Comparison of ENCODE assay signal across 18 mouse cellular contexts in the genomic region with DNA sequence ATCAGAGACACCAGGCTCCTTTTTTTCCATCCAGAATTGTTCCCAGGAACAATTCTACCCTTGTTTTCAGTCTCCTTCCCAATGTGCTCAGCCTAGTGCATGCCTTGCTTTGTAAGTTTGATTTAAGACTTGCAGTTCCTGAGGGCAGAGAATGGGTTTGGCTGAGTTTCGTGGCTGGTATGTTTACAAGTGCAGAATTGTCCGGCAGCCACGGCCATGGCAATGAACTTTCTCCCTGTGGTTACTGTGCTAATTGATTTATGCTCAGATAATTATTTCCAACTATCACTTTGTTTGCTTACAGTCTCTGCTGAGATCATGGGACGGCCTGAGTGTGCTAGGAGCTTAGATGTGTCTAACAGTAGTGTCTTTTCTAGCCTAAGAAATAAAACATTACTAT.
DNase-seq lines count a peak whose midpoint lies in the region; ATAC-seq and TF ChIP-seq lines count a peak whose summit lies in the region.
"Had no signal": no experiment of that assay in that cellular context is flagged by ENCODE, and none has a peak within 500 bp of the region (broad histone marks: within the 10 kb centered on the region; RNA-seq: fewer than 3 reads in every experiment).

No protein-coding gene starts in this region.

- ATAC-seq in kidney, embryonic 15.5 days (replicated peaks; ENCODE audit: low FRiP score): peak; percentile 43; the same call in 1 of the 2 replicates
- ATAC-seq: activated CD4-positive, CD25-positive, alpha-beta regulatory T cell, adult 4 months; hindbrain, embryonic 16.5 days; lung, postnatal 0 days had no signal

- intact Hi-C loops in left cerebral cortex, adult 2 months (cut with DNase I): no loop called here

- TF ChIP-seq CTCF in left cerebral cortex, adult 2 months (IDR thresholded peaks at IDR 0.05): no peak

- H3K27me3 ChIP-seq in kidney, embryonic 15.5 days: no peaks in the 10 kb centered on the region

- H3K27ac ChIP-seq in kidney, embryonic 15.5 days: no peak overlapping the region
- no peak overlapping the region for H3K27ac ChIP-seq in left cerebral cortex, adult 2 months
- H3K27ac ChIP-seq: limb, embryonic 10.5 days; liver, embryonic 14.5 days had no signal

- H3K4me3 ChIP-seq in kidney, embryonic 15.5 days (replicated peaks): no peak overlapping the region
- H3K4me3 ChIP-seq in left cerebral cortex, adult 2 months: no peak overlapping the region
- H3K4me3 ChIP-seq: limb, embryonic 10.5 days had no signal

- DNase-seq in adrenal gland, adult 2 months: peak; percentile 51
- DNase-seq in adrenal gland, postnatal 25 days: no peak
- peak; percentile 2 to 27 for DNase-seq in urinary bladder, adult 18-20 months (ENCODE audit: low spot score in 2 of 2)
- DNase-seq in urinary bladder, postnatal 4 days (ENCODE audit: low spot score in 2 of 2): no peak
- DNase-seq in layer of hippocampus, adult 11-12 months (ENCODE audit: low spot score): no peak
- no peak for DNase-seq in left cerebral cortex, adult 2 months (ENCODE audit: extremely low spot score in 1 of 2, low spot score in 2 of 2)
- no peak for DNase-seq in spleen, postnatal 10 days (ENCODE audit: low spot score in 2 of 2)
- DNase-seq: cerebellum, adult 9-10 months; gastrocnemius, postnatal 14 days; heart, postnatal 10 days; right cerebral cortex, postnatal 14 days; thymus, postnatal 4 days had no signal

- no peak overlapping the region for H3K9ac ChIP-seq in kidney, embryonic 15.5 days
- H3K9ac ChIP-seq: liver, embryonic 14.5 days had no signal

- 20% methylated on average over 4 of the region's 4 CpGs for WGBS in kidney, embryonic 15.5 days

- no peak overlapping the region for H3K4me2 ChIP-seq in kidney, embryonic 15.5 days

- no peaks in the 10 kb centered on the region for H3K9me3 ChIP-seq in kidney, embryonic 15.5 days (replicated peaks)
- H3K9me3 ChIP-seq: limb, embryonic 10.5 days had no signal

- peaks cover 7% of the 10 kb centered on the region; the same call in 1 of the 2 replicates for H3K4me1 ChIP-seq in kidney, embryonic 15.5 days
- H3K4me1 ChIP-seq: limb, embryonic 10.5 days had no signal

- H3K36me3 ChIP-seq in kidney, embryonic 15.5 days: no peaks in the 10 kb centered on the region
- H3K36me3 ChIP-seq: limb, embryonic 10.5 days had no signal

Comparison
In these comparisons a context has a peak if more than half of its experiments do, and no peak if none do; other contexts are left out.
1. DNase-seq: peak in adrenal gland, adult 2 months (single experiment) and urinary bladder, adult 18-20 months (2 of 2); none in adrenal gland, postnatal 25 days (single experiment), urinary bladder, postnatal 4 days (0 of 2), layer of hippocampus, adult 11-12 months (single experiment), left cerebral cortex, adult 2 months (0 of 2) and spleen, postnatal 10 days (0 of 2).